Mouse (Mus musculus): ENCODE results near the gene Krt6a. TPM values are rescaled to one million over a fixed set of nuclear protein-coding genes. Genes with fewer than 3 reads are reported as not detected.

Krt6a gene
- total RNA-seq, 2 experiments from 2014 or later, result not detected

Small RNA genes lying within 50 kb of the gene (microRNA-seq; reads per million reads assigned to microRNA genes)
- gene Gm44323 (ENCODE audit: borderline number of aligned reads in 2 of 2) (0 reads per million in 2 experiments), gene Gm44342 (ENCODE audit: borderline number of aligned reads in 2 of 2) (0 reads per million in 2 experiments), gene Gm44383 (ENCODE audit: borderline number of aligned reads in 2 of 2) (0 reads per million in 2 experiments), gene Gm44479 (ENCODE audit: borderline number of aligned reads in 2 of 2) (0 reads per million in 2 experiments)

Other genes starting within 250 kb of the Krt6a start
- gene Krt88, start 246.6 kb downstream of the Krt6a start, total RNA-seq (2021), result not detected
- not detected for gene Krt81, start 230.6 kb downstream of the Krt6a start, total RNA-seq (2021)
- not detected for gene Krt86, start 220.8 kb downstream of the Krt6a start, total RNA-seq (2021)
- not detected for gene Krt83, start 202.8 kb downstream of the Krt6a start, total RNA-seq (2021)
- gene Gm49425, start 177.0 kb downstream of the Krt6a start, total RNA-seq (2021), result not detected
- gene Krt84, start 161.5 kb downstream of the Krt6a start, total RNA-seq (2021), result not detected
- gene Krt82, start 143.6 kb downstream of the Krt6a start, total RNA-seq (2021), result not detected
- gene Krt90, start 131.4 kb downstream of the Krt6a start, total RNA-seq (2021), result not detected
- gene Krt75, start 120.4 kb downstream of the Krt6a start, total RNA-seq (2021), result not detected
- gene Gm5414, start 66.1 kb downstream of the Krt6a start, total RNA-seq (2021), result not detected
- not detected for gene Gm5478, start 46.9 kb downstream of the Krt6a start, total RNA-seq (2021)
- not detected for gene Krt6b, start 14.0 kb downstream of the Krt6a start, total RNA-seq (2021)
- not detected for gene Krt5, start 18.6 kb upstream of the Krt6a start, total RNA-seq (2021)
- gene Krt71, start 48.8 kb upstream of the Krt6a start, total RNA-seq (2021), result not detected
- gene Krt72, start 92.2 kb upstream of the Krt6a start, total RNA-seq (2021), result not detected
- gene Krt73, start 108.0 kb upstream of the Krt6a start, total RNA-seq (2021), result not detected
- gene Krt2, start 123.9 kb upstream of the Krt6a start, total RNA-seq (2021), result not detected
- not detected for gene Krt1, start 156.5 kb upstream of the Krt6a start, total RNA-seq (2021)
- not detected for gene Krt77, start 175.4 kb upstream of the Krt6a start, total RNA-seq (2021)
- gene Krt76, start 198.6 kb upstream of the Krt6a start, total RNA-seq (2021), result not detected
- not detected for gene Krt4, start 230.4 kb upstream of the Krt6a start, total RNA-seq (2021)
- not detected for gene Krt79, start 246.0 kb upstream of the Krt6a start, total RNA-seq (2021)